Mouse (Mus musculus) kidney, adult 11 months (tissue): ENCODE results near the gene Arhgef19.

Experiments used
- DNase-seq: peaks from one replicate; pipeline ENCODE4 v3.0.0; 2022

Arhgef19 gene

GRCm38 (mm10) chr4:141238492-141239387, 559 bp upstream of the Arhgef19 start:
- no peak for DNase-seq

GRCm38 (mm10) chr4:141240617-141241016, 1.3 kb downstream of the Arhgef19 start:
- DNase-seq = peak; percentile 89

- no peak for DNase-seq
Measured at GRCm38 (mm10) chr4:141241861-141242260, 2.6 kb downstream of the Arhgef19 start.

GRCm38 (mm10) chr4:141242651-141243241, 3.4 kb downstream of the Arhgef19 start:
- peak; percentile 67 for DNase-seq

- DNase-seq = no peak
Measured at GRCm38 (mm10) chr4:141243636-141244035, 4.3 kb downstream of the Arhgef19 start.

GRCm38 (mm10) chr4:141244401-141244800, 5.1 kb downstream of the Arhgef19 start:
- DNase-seq = no peak

GRCm38 (mm10) chr4:141244931-141245425, 5.7 kb downstream of the Arhgef19 start:
- DNase-seq = peak; percentile 54

- DNase-seq = no peak
Measured at GRCm38 (mm10) chr4:141246089-141246997, 7.0 kb downstream of the Arhgef19 start.

GRCm38 (mm10) chr4:141246998-141247350, 7.7 kb downstream of the Arhgef19 start:
- DNase-seq = no peak

- DNase-seq = no peak
Measured at GRCm38 (mm10) chr4:141247776-141248613, 8.7 kb downstream of the Arhgef19 start.

GRCm38 (mm10) chr4:141248614-141248978, 9.3 kb downstream of the Arhgef19 start:
- DNase-seq = no peak

- DNase-seq = no peak
Measured at GRCm38 (mm10) chr4:141249383-141249782, 10.1 kb downstream of the Arhgef19 start.

- DNase-seq = no peak
Measured at GRCm38 (mm10) chr4:141251071-141251470, 11.8 kb downstream of the Arhgef19 start.

GRCm38 (mm10) chr4:141252641-141253040, 13.3 kb downstream of the Arhgef19 start:
- no peak for DNase-seq

- no peak for DNase-seq
Measured at GRCm38 (mm10) chr4:141254234-141254633, 14.9 kb downstream of the Arhgef19 start.

- no peak for DNase-seq
Measured at GRCm38 (mm10) chr4:141257440-141257839, 18.1 kb downstream of the Arhgef19 start.

GRCm38 (mm10) chr4:141259413-141259812, 20.1 kb downstream of the Arhgef19 start:
- no peak for DNase-seq

GRCm38 (mm10) chr4:141260007-141260723, 20.9 kb downstream of the Arhgef19 start:
- no peak for DNase-seq

- DNase-seq = no peak
Measured at GRCm38 (mm10) chr4:141262906-141263637, 23.8 kb downstream of the Arhgef19 start.

- no peak for DNase-seq
Measured at GRCm38 (mm10) chr4:141265979-141266637, 26.8 kb downstream of the Arhgef19 start.
